Mouse (Mus musculus): ENCODE results near the gene Zfhx3. TPM values are rescaled to one million over a fixed set of nuclear protein-coding genes. Genes with fewer than 3 reads are reported as not detected.
A peak's percentile ranks its signal among the peaks of the same experiment; 100 is the strongest.

The Zfhx3 gene
- polyA plus RNA-seq, 2 experiments, result 0.25 to 0.65 TPM

- Histone ChIP-seq H3K9ac (replicated peaks) (no peak overlapping the region), H3K4me2 (ENCODE audit: low read depth) (no peak overlapping the region), H3K27me3 (ENCODE audit: control insufficient read depth, insufficient read depth, low read length) (no peaks in the 10 kb centered on the region), H3K4me1 (replicated peaks; ENCODE audit: control insufficient read depth in 2 of 2, insufficient read depth in 2 of 2, low read length in 1 of 2) (0 out of 4 replicates have a peak, but pooled peaks cover 0 to 7% of the 10 kb centered on the region in 2 experiments), H3K4me3 (ENCODE audit: insufficient read depth in 1 of 2, low read depth in 2 of 2, low read length in 2 of 2) (no peak overlapping the region), H3K27ac (no peak overlapping the region), H3K9me3 (ENCODE audit: control insufficient read depth, low read length) (no peaks in the 10 kb centered on the region), H3K36me3 (replicated peaks; ENCODE audit: control insufficient read depth, insufficient read depth, low read depth) (no peaks in the 10 kb centered on the region)
- DNase-seq (ENCODE audit: low read depth in 3 of 3, low spot score in 3 of 3) (no peak), ATAC-seq (ENCODE audit: insufficient read depth) (no peak)
- 83% methylated on average over 16 of the region's 16 CpGs for WGBS (ENCODE audit: insufficient replicate concordance)
- no peak for TF ChIP-seq CTCF (IDR thresholded peaks at IDR 0.05; ENCODE audit: low read depth)
- TF ChIP-seq EP300 (IDR thresholded peaks at IDR 0.05; ENCODE audit: low read depth), result no peak
These were observed 966.1 kb downstream of the Zfhx3 start for GRCm38 (mm10) chr8:108908540-108908939.

DNA sequence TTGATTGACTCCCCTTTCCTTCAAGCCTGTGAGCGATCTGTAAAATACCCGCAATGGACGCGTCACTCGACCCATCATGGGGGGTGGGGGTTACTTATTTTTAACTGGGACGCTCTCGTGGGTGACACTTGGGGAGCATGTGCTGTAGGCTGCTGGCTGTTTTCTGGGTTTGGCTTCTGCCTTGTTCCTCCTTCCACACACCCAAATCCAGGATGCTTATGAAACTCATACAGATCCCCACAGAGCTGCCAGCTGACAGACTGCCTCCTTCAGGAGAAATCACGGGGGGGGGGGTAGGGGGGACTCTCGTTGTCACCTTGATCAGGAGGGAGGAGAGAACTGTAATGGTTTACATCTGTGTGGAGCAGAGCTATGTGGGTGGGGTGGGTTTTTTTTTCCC lies 966.6 kb downstream of the Zfhx3 start:
- Histone ChIP-seq H3K27ac (no peak overlapping the region), H3K4me3 (ENCODE audit: insufficient read depth in 1 of 2, low read depth in 2 of 2, low read length in 2 of 2) (no peak overlapping the region), H3K4me2 (ENCODE audit: low read depth) (no peak overlapping the region), H3K27me3 (ENCODE audit: control insufficient read depth, insufficient read depth, low read length) (no peaks in the 10 kb centered on the region), H3K9me3 (ENCODE audit: control insufficient read depth, low read length) (no peaks in the 10 kb centered on the region), H3K36me3 (replicated peaks; ENCODE audit: control insufficient read depth, insufficient read depth, low read depth) (no peaks in the 10 kb centered on the region), H3K4me1 (replicated peaks; ENCODE audit: control insufficient read depth in 2 of 2, insufficient read depth in 2 of 2, low read length in 1 of 2) (0 out of 4 replicates have a peak, but pooled peaks cover 0 to 7% of the 10 kb centered on the region in 2 experiments), H3K9ac (replicated peaks) (no peak overlapping the region)
- TF ChIP-seq CTCF (IDR thresholded peaks at IDR 0.05; ENCODE audit: low read depth) (no peak), EP300 (IDR thresholded peaks at IDR 0.05; ENCODE audit: low read depth) (no peak)
- DNase-seq (ENCODE audit: low read depth in 3 of 3, low spot score in 3 of 3), result no peak
- 74% methylated on average over 9 of the region's 9 CpGs for WGBS (ENCODE audit: insufficient replicate concordance)
- ATAC-seq (ENCODE audit: insufficient read depth), result no peak

DNA sequence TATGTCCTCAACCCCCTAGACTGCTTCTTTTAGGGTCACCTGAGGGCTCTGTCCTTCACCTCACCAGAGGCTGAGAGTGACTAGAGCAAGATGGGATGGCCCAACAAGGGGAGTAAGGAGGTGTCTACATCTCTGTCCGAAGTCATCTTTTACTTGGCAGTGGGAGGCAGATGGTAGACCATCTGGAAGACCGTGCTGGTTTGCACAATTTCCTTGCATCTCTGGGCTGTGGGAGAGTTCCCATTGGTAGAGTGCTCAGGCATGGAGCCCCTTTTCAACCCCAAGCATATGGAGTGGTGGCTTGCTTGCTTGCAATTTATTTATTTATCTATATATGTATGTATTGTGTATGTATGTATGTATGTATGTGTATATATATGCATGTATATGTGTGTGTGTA lies 967.0 kb downstream of the Zfhx3 start:
- Histone ChIP-seq H3K4me2 (ENCODE audit: low read depth) (no peak overlapping the region), H3K9me3 (ENCODE audit: control insufficient read depth, low read length) (no peaks in the 10 kb centered on the region), H3K4me3 (ENCODE audit: insufficient read depth in 1 of 2, low read depth in 2 of 2, low read length in 2 of 2) (no peak overlapping the region), H3K27me3 (ENCODE audit: control insufficient read depth, insufficient read depth, low read length) (no peaks in the 10 kb centered on the region), H3K9ac (replicated peaks) (no peak overlapping the region), H3K27ac (no peak overlapping the region), H3K36me3 (replicated peaks; ENCODE audit: control insufficient read depth, insufficient read depth, low read depth) (no peaks in the 10 kb centered on the region), H3K4me1 (replicated peaks; ENCODE audit: control insufficient read depth in 2 of 2, insufficient read depth in 2 of 2, low read length in 1 of 2) (0 out of 4 replicates have a peak, but pooled peaks cover 0 to 7% of the 10 kb centered on the region in 2 experiments)
- ATAC-seq (ENCODE audit: insufficient read depth), result no peak
- DNase-seq (ENCODE audit: low read depth in 3 of 3, low spot score in 3 of 3), result no peak
- WGBS (ENCODE audit: insufficient replicate concordance), result 74% methylated on average over 2 of the region's 2 CpGs
- TF ChIP-seq CTCF (IDR thresholded peaks at IDR 0.05; ENCODE audit: low read depth) (no peak), EP300 (IDR thresholded peaks at IDR 0.05; ENCODE audit: low read depth) (no peak)

- H3K27me3 ChIP-seq (ENCODE audit: control insufficient read depth, insufficient read depth, low read length), result no peaks in the 10 kb centered on the region
- no peak overlapping the region for H3K27ac ChIP-seq
- H3K4me1 ChIP-seq (replicated peaks; ENCODE audit: control insufficient read depth in 2 of 2, insufficient read depth in 2 of 2, low read length in 1 of 2), result peaks cover 0 to 13% of the 10 kb centered on the region in 2 experiments; a peak in 2 of 4 replicates
- TF ChIP-seq CTCF (IDR thresholded peaks at IDR 0.05; ENCODE audit: low read depth) (no peak), EP300 (IDR thresholded peaks at IDR 0.05; ENCODE audit: low read depth) (no peak)
- H3K4me3 ChIP-seq (ENCODE audit: insufficient read depth in 1 of 2, low read depth in 2 of 2, low read length in 2 of 2), result no peak overlapping the region
- no peaks in the 10 kb centered on the region for H3K36me3 ChIP-seq (replicated peaks; ENCODE audit: control insufficient read depth, insufficient read depth, low read depth)
- DNase-seq (ENCODE audit: low read depth in 3 of 3, low spot score in 3 of 3), result no peak
- ATAC-seq (ENCODE audit: insufficient read depth), result no peak
- no peak overlapping the region for H3K4me2 ChIP-seq (ENCODE audit: low read depth)
- H3K9me3 ChIP-seq (ENCODE audit: control insufficient read depth, low read length), result no peaks in the 10 kb centered on the region
- H3K9ac ChIP-seq (replicated peaks), result no peak overlapping the region
- 67% methylated on average over 12 of the region's 12 CpGs for WGBS (ENCODE audit: insufficient replicate concordance)
These were observed 968.4 kb downstream of the Zfhx3 start for GRCm38 (mm10) chr8:108910843-108911242.

GRCm38 (mm10) chr8:108911511-108911910 lies 969.1 kb downstream of the Zfhx3 start:
- peak; percentile 95 for TF ChIP-seq CTCF (IDR thresholded peaks at IDR 0.05; ENCODE audit: low read depth)
- TF ChIP-seq EP300 (IDR thresholded peaks at IDR 0.05; ENCODE audit: low read depth), result no peak
- Histone ChIP-seq H3K4me3 (ENCODE audit: insufficient read depth in 1 of 2, low read depth in 2 of 2, low read length in 2 of 2) (no peak overlapping the region), H3K36me3 (replicated peaks; ENCODE audit: control insufficient read depth, insufficient read depth, low read depth) (no peaks in the 10 kb centered on the region), H3K9me3 (ENCODE audit: control insufficient read depth, low read length) (no peaks in the 10 kb centered on the region), H3K27me3 (ENCODE audit: control insufficient read depth, insufficient read depth, low read length) (no peaks in the 10 kb centered on the region), H3K9ac (replicated peaks) (no peak overlapping the region), H3K4me2 (ENCODE audit: low read depth) (no peak overlapping the region), H3K27ac (no peak overlapping the region), H3K4me1 (replicated peaks; ENCODE audit: control insufficient read depth in 2 of 2, insufficient read depth in 2 of 2, low read length in 1 of 2) (peaks cover 0 to 16% of the 10 kb centered on the region in 2 experiments; a peak in 2 of 4 replicates)
- 11% methylated on average over 6 of the region's 6 CpGs for WGBS (ENCODE audit: insufficient replicate concordance)
- DNase-seq (ENCODE audit: low read depth in 3 of 3, low spot score in 3 of 3) (peak in 2 of 3 experiments; percentile 34 to 37), ATAC-seq (ENCODE audit: insufficient read depth) (no peak)

Data from liver, embryonic 14.5 days (tissue).